Mouse (Mus musculus): ENCODE results near the gene Adamts20. TPM values are rescaled to one million over a fixed set of nuclear protein-coding genes. Genes with fewer than 3 reads are reported as not detected.

The Adamts20 gene
- polyA plus RNA-seq, 1 experiment from 2014 or later: 1.1 TPM

DNA sequence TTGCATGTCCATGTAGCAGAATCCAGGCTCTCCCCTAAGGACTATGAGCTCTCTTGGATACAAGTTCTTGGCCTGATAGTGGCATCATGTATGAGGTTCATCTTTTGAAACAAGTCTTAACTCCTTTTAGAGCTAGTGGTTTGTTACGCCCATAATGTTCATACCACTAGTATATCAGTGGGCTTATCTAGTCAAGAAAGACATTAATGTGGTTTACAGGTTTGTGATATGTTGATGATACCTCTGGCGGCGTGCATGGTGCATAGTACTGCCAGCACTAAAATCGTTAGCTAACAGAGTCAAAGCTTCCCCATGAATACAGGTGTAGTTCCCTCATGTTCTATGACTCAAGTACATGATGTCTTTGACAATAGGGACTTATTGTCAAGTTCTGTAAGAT lies 205.7 kb downstream of the Adamts20 start:
- ATAC-seq (ENCODE audit: insufficient number of reproducible peaks, insufficient read depth, low FRiP score, low read depth): no peak
- H3K4me2 ChIP-seq (ENCODE audit: low read length): no peak overlapping the region
- H3K4me3 ChIP-seq (ENCODE audit: control insufficient read depth in 1 of 2, insufficient read depth in 1 of 2, low read depth in 1 of 2, low read length in 2 of 2): no peak overlapping the region
- H3K9ac ChIP-seq (ENCODE audit: low read length): no peak overlapping the region
- H3K4me1 ChIP-seq (ENCODE audit: control insufficient read depth in 2 of 2, insufficient read depth in 2 of 2, low read length in 2 of 2): peaks cover 8 to 11% of the 10 kb centered on the region in 2 experiments; a peak in 3 of 4 replicates
- H3K9me3 ChIP-seq (ENCODE audit: control insufficient read depth, low read length): no peaks in the 10 kb centered on the region
- WGBS: 91% methylated on average over 4 of the region's 4 CpGs
- H3K36me3 ChIP-seq (ENCODE audit: control insufficient read depth, insufficient read depth, low read length): no peaks in the 10 kb centered on the region
- H3K27me3 ChIP-seq (ENCODE audit: control insufficient read depth, insufficient read depth, low read length): no peaks in the 10 kb centered on the region
- no peak overlapping the region for H3K27ac ChIP-seq (replicated peaks in 1 of 2; ENCODE audit: control insufficient read depth in 1 of 2, insufficient read depth in 1 of 2, low read depth in 2 of 2, low read length in 2 of 2)

DNA sequence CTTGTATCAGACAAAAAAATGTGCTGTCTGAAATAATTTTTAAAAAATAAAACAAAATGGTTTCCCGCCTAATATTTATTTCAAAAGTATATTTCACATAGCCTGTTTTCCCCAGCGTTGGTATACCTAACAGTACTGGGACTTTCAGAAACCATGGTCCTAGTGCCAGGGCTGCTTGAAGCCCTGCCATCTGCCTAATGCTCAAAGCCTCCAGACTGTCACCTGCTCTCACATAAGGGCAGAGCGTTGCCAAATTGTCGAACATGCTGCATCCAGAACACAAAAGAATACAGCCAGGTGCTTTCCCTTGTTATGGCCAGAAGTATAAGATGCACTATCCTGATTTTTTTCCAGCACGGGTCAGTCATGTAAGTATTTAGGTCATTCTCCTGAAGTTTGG lies 209.7 kb downstream of the Adamts20 start:
- no peaks in the 10 kb centered on the region for H3K36me3 ChIP-seq (ENCODE audit: control insufficient read depth, insufficient read depth, low read length)
- H3K27ac ChIP-seq (replicated peaks in 1 of 2; ENCODE audit: control insufficient read depth in 1 of 2, insufficient read depth in 1 of 2, low read depth in 2 of 2, low read length in 2 of 2): no peak overlapping the region
- no peak overlapping the region for H3K4me3 ChIP-seq (ENCODE audit: control insufficient read depth in 1 of 2, insufficient read depth in 1 of 2, low read depth in 1 of 2, low read length in 2 of 2)
- no peaks in the 10 kb centered on the region for H3K27me3 ChIP-seq (ENCODE audit: control insufficient read depth, insufficient read depth, low read length)
- no peak overlapping the region for H3K9ac ChIP-seq (ENCODE audit: low read length)
- no peak for ATAC-seq (ENCODE audit: insufficient number of reproducible peaks, insufficient read depth, low FRiP score, low read depth)
- H3K9me3 ChIP-seq (ENCODE audit: control insufficient read depth, low read length): no peaks in the 10 kb centered on the region
- whole genome bisulfite sequencing: 90% methylated on average over 5 of the region's 5 CpGs
- no peak overlapping the region for H3K4me2 ChIP-seq (ENCODE audit: low read length)
- peaks cover 0 to 3% of the 10 kb centered on the region in 2 experiments; a peak in 3 of 4 replicates for H3K4me1 ChIP-seq (ENCODE audit: control insufficient read depth in 2 of 2, insufficient read depth in 2 of 2, low read length in 2 of 2)

DNA sequence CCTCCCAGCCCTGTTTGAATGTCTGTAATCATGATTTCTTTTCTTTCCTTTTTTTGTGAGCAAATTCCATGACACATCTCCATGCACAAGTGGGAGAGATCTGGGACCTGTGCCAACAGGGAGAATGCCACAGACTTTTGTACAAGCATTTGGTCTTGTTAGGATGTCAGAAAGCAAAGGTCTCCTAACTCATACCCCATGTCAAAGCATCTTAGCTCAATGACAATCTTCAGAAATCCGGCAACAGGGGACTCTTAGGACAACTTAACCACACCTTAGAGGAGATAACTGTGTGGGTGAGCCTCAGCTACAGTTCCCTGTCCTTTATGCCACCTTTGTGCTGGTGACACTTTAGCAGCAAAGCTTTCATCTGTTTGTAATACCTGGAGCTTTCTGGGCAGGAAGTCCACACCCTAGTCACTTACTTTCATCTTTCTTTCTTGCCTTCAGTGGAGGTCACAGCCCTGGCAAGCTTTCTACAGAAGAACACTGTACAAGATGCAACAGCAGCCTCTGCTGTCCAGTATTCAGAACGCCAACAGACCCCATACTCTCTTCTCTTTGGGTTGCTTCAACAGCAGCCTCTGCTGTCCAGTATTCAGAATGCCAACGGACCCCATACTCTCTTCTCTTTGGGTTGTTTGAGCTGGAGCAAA lies 210.2 kb downstream of the Adamts20 start:
- Histone ChIP-seq H3K9ac (ENCODE audit: low read length) (no peak overlapping the region), H3K4me3 (ENCODE audit: control insufficient read depth in 1 of 2, insufficient read depth in 1 of 2, low read depth in 1 of 2, low read length in 2 of 2) (no peak overlapping the region), H3K4me2 (ENCODE audit: low read length) (no peak overlapping the region), H3K27ac (replicated peaks in 1 of 2; ENCODE audit: control insufficient read depth in 1 of 2, insufficient read depth in 1 of 2, low read depth in 2 of 2, low read length in 2 of 2) (no peak overlapping the region), H3K27me3 (ENCODE audit: control insufficient read depth, insufficient read depth, low read length) (no peaks in the 10 kb centered on the region), H3K4me1 (ENCODE audit: control insufficient read depth in 2 of 2, insufficient read depth in 2 of 2, low read length in 2 of 2) (peaks cover 0 to 3% of the 10 kb centered on the region in 2 experiments; a peak in 3 of 4 replicates), H3K36me3 (ENCODE audit: control insufficient read depth, insufficient read depth, low read length) (no peaks in the 10 kb centered on the region), H3K9me3 (ENCODE audit: control insufficient read depth, low read length) (no peaks in the 10 kb centered on the region)
- ATAC-seq (ENCODE audit: insufficient number of reproducible peaks, insufficient read depth, low FRiP score, low read depth): no peak
- WGBS: 68% methylated on average over 3 of the region's 3 CpGs

DNA sequence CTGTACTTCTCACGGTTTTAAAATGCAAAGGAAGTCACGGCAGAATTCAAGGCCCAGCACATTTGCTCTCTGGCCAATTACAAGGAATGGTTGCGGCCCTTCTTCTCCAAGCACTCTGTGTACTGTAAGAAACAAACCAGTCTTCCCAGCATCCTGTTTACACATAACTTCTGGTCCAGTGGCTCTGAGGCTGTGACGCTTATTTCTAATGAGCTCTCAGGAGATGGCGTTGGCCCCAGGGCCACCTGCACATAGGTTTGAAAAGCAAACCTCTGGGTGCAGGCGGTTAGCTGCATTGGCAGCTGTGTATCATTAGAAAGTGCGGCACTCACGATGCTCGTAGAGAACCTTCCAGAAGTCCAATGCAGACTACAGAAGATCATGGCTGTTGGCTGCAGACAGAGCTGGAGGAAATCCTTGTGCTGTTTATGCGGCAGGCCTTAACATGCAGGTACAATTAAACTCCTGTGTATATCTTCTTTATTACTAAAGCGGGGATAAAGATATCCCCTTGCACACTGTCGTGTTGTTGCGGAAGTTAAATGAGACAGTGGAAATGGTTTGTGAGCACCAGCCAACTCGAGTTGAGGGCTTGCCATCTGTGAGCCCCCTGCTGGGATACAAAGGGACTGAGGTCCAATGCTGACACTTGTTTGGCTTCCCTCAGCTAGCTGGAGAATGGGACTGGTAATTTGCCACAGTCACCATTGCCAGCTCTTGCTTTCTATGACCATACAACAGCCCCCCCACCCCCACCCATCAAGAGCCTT lies 210.9 kb downstream of the Adamts20 start:
- H3K9me3 ChIP-seq (ENCODE audit: control insufficient read depth, low read length): no peaks in the 10 kb centered on the region
- H3K4me3 ChIP-seq (ENCODE audit: control insufficient read depth in 1 of 2, insufficient read depth in 1 of 2, low read depth in 1 of 2, low read length in 2 of 2): no peak overlapping the region
- ATAC-seq (ENCODE audit: insufficient number of reproducible peaks, insufficient read depth, low FRiP score, low read depth): no peak
- no peaks in the 10 kb centered on the region for H3K27me3 ChIP-seq (ENCODE audit: control insufficient read depth, insufficient read depth, low read length)
- WGBS: 83% methylated on average over 14 of the region's 14 CpGs
- no peak overlapping the region for H3K27ac ChIP-seq (replicated peaks in 1 of 2; ENCODE audit: control insufficient read depth in 1 of 2, insufficient read depth in 1 of 2, low read depth in 2 of 2, low read length in 2 of 2)
- H3K4me2 ChIP-seq (ENCODE audit: low read length): no peak overlapping the region
- H3K4me1 ChIP-seq (ENCODE audit: control insufficient read depth in 2 of 2, insufficient read depth in 2 of 2, low read length in 2 of 2): peaks cover 2 to 7% of the 10 kb centered on the region in 2 experiments
- H3K9ac ChIP-seq (ENCODE audit: low read length): no peak overlapping the region
- H3K36me3 ChIP-seq (ENCODE audit: control insufficient read depth, insufficient read depth, low read length): no peaks in the 10 kb centered on the region

DNA sequence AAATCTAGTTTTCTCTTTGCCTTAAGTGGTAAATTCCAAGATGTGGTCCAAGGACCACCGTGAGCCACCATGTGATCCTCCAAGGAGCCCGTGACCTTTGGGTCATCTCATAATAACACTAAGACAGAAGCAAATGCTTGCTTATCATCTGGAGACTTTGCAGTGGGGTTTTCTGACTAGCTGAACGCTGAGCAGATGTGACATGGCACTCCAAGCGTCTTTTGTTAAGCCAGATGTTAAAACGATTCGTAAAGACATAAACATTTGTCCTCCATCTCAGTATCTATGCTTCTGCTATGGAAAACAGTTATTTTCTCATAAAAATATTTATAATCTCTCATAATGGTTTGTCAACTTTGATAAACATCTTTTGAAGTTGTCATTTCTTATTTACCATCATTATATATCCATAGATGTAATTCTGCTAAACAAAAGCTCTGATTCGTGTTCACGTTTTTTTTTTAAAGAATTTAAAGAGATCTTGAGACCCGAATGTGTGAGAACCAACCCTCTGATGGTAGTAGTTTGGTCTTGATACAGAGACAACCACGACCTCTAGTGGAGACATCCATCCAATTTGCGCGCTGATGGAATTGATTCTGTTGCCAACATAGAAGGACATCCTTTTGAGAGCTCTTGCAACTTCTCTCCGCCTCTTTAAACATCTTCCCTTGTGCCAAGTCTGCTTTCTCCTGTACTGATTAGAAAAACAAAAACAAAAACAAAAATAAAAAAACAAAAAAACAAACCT lies 212.1 kb downstream of the Adamts20 start:
- Histone ChIP-seq H3K4me3 (ENCODE audit: control insufficient read depth in 1 of 2, insufficient read depth in 1 of 2, low read depth in 1 of 2, low read length in 2 of 2) (no peak overlapping the region), H3K9me3 (ENCODE audit: control insufficient read depth, low read length) (no peaks in the 10 kb centered on the region), H3K4me1 (ENCODE audit: control insufficient read depth in 2 of 2, insufficient read depth in 2 of 2, low read length in 2 of 2) (peaks cover 7 to 15% of the 10 kb centered on the region in 2 experiments), H3K27ac (replicated peaks in 1 of 2; ENCODE audit: control insufficient read depth in 1 of 2, insufficient read depth in 1 of 2, low read depth in 2 of 2, low read length in 2 of 2) (no peak overlapping the region), H3K36me3 (ENCODE audit: control insufficient read depth, insufficient read depth, low read length) (no peaks in the 10 kb centered on the region), H3K4me2 (ENCODE audit: low read length) (no peak overlapping the region), H3K27me3 (ENCODE audit: control insufficient read depth, insufficient read depth, low read length) (no peaks in the 10 kb centered on the region), H3K9ac (ENCODE audit: low read length) (no peak overlapping the region)
- 53% methylated on average over 13 of the region's 13 CpGs for WGBS
- ATAC-seq (ENCODE audit: insufficient number of reproducible peaks, insufficient read depth, low FRiP score, low read depth): no peak

DNA sequence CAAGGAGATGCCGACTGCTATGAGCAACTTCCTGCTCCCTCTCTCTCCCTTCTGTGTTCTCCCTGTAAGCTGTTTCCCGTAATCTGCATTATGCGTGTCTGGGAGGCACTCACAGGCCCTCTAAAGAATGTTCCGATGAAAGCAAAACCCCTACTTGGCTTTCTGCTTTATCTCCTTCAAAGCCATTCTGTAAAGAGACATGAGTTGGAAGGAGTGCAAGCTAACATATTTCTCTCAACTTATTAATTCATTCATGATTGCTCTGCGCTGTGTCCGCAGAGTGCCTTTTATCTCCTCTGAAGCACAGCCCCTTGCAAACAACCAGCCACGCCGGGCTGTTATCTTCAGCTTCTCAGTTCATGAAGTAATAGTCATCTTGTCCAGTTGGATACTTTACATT lies 215.5 kb downstream of the Adamts20 start:
- peak overlapping the region; percentile 60 to 62 for H3K27ac ChIP-seq (replicated peaks in 1 of 2; ENCODE audit: control insufficient read depth in 1 of 2, insufficient read depth in 1 of 2, low read depth in 2 of 2, low read length in 2 of 2)
- peak overlapping the region; percentile 42 for H3K4me2 ChIP-seq (ENCODE audit: low read length)
- H3K4me3 ChIP-seq (ENCODE audit: control insufficient read depth in 1 of 2, insufficient read depth in 1 of 2, low read depth in 1 of 2, low read length in 2 of 2): no peak overlapping the region
- H3K27me3 ChIP-seq (ENCODE audit: control insufficient read depth, insufficient read depth, low read length): no peaks in the 10 kb centered on the region
- H3K36me3 ChIP-seq (ENCODE audit: control insufficient read depth, insufficient read depth, low read length): no peaks in the 10 kb centered on the region
- H3K9ac ChIP-seq (ENCODE audit: low read length): no peak overlapping the region
- 5% methylated on average over 8 of the region's 8 CpGs for WGBS
- H3K4me1 ChIP-seq (ENCODE audit: control insufficient read depth in 2 of 2, insufficient read depth in 2 of 2, low read length in 2 of 2): peaks cover 16 to 18% of the 10 kb centered on the region in 2 experiments
- H3K9me3 ChIP-seq (ENCODE audit: control insufficient read depth, low read length): no peaks in the 10 kb centered on the region
- ATAC-seq (ENCODE audit: insufficient number of reproducible peaks, insufficient read depth, low FRiP score, low read depth): peak; percentile 61

DNA sequence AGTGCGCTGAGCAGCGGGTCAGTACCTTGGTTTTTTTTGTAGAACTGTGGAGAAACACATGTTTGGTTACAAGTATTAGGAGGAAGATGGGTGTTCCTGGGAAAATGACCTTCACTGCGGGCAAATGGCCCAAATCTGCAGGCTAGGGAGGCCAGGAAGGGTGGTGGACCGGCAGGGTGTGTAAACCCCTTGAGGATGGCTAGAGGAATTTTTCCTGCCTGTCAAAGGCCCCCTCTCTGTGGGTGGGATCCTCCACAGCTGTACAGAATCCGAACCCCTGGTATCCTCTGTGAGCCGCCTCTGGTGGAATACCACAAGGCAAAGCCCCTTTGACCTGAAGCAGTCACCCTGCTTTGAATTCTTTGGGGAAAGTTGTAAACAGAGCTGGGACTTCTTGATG lies 216.8 kb downstream of the Adamts20 start:
- Histone ChIP-seq H3K27me3 (ENCODE audit: control insufficient read depth, insufficient read depth, low read length) (no peaks in the 10 kb centered on the region), H3K4me1 (ENCODE audit: control insufficient read depth in 2 of 2, insufficient read depth in 2 of 2, low read length in 2 of 2) (peaks cover 16 to 18% of the 10 kb centered on the region in 2 experiments), H3K9ac (ENCODE audit: low read length) (no peak overlapping the region), H3K36me3 (ENCODE audit: control insufficient read depth, insufficient read depth, low read length) (no peaks in the 10 kb centered on the region), H3K4me2 (ENCODE audit: low read length) (no peak overlapping the region), H3K4me3 (ENCODE audit: control insufficient read depth in 1 of 2, insufficient read depth in 1 of 2, low read depth in 1 of 2, low read length in 2 of 2) (no peak overlapping the region), H3K27ac (replicated peaks in 1 of 2; ENCODE audit: control insufficient read depth in 1 of 2, insufficient read depth in 1 of 2, low read depth in 2 of 2, low read length in 2 of 2) (peak overlapping the region in 1 of 2 experiments; percentile 8; a peak in 1 of 4 replicates), H3K9me3 (ENCODE audit: control insufficient read depth, low read length) (no peaks in the 10 kb centered on the region)
- WGBS: 62% methylated on average over 6 of the region's 6 CpGs
- ATAC-seq (ENCODE audit: insufficient number of reproducible peaks, insufficient read depth, low FRiP score, low read depth): no peak; the same call in 1 of the 2 replicates

Measured in heart, embryonic 14.5 days (tissue).